Mouse (Mus musculus) kidney, adult 8-10 months (tissue): ENCODE measurements around the gene Rexo2.
"Not testable (repeated sequence)": the region's sequence is repeated elsewhere in the genome, so short reads cannot be mapped to it uniquely, and the experiment has no call there.

Experiments
- DNase-seq, 2 experiments: peaks; one replicate each; pipeline ENCODE4 v3.0.0; 2022

Gene Rexo2

GRCm38 (mm10) chr9:48480411-48481213 lies at the start of gene Rexo2:
Rexo2 (minus strand) TSS chr9:48480623.
- peak; percentile 93 to 95 for DNase-seq

- no peak for DNase-seq
Measured at GRCm38 (mm10) chr9:48526520-48526919, 46.1 kb upstream of the Rexo2 start.

- no peak for DNase-seq
Measured at GRCm38 (mm10) chr9:48525566-48525965, 45.1 kb upstream of the Rexo2 start.

GRCm38 (mm10) chr9:48520405-48520804 lies 40.0 kb upstream of the Rexo2 start:
- DNase-seq: not testable (repeated sequence)

- no peak for DNase-seq
Measured at GRCm38 (mm10) chr9:48517372-48518130, 37.1 kb upstream of the Rexo2 start.

GRCm38 (mm10) chr9:48516615-48517371 lies 36.4 kb upstream of the Rexo2 start:
- no peak for DNase-seq

GRCm38 (mm10) chr9:48515332-48515731 lies 34.9 kb upstream of the Rexo2 start:
- no peak for DNase-seq

GRCm38 (mm10) chr9:48510134-48510533 lies 29.7 kb upstream of the Rexo2 start:
- no peak for DNase-seq

GRCm38 (mm10) chr9:48504741-48505365 lies 24.4 kb upstream of the Rexo2 start:
- DNase-seq: no peak

GRCm38 (mm10) chr9:48503001-48503400 lies 22.6 kb upstream of the Rexo2 start:
- no peak for DNase-seq

GRCm38 (mm10) chr9:48501192-48501591 lies 20.8 kb upstream of the Rexo2 start:
- no peak for DNase-seq

GRCm38 (mm10) chr9:48495548-48495932 lies 15.1 kb upstream of the Rexo2 start:
- no peak for DNase-seq

GRCm38 (mm10) chr9:48494817-48495547 lies 14.6 kb upstream of the Rexo2 start, which contains the start of the genes Rbm7 and Gm5617:
Rbm7 (minus strand) TSS chr9:48495299.
Gm5617 (plus strand) TSS chr9:48495442.
- DNase-seq: peak; percentile 93 to 94

- DNase-seq: no peak
Measured at GRCm38 (mm10) chr9:48481214-48482134, 1.1 kb upstream of the Rexo2 start.

- no peak for DNase-seq
Measured at GRCm38 (mm10) chr9:48479838-48480410, 499 bp downstream of the Rexo2 start.

GRCm38 (mm10) chr9:48478808-48479207 lies 1.6 kb downstream of the Rexo2 start:
- DNase-seq: no peak

- no peak for DNase-seq
Measured at GRCm38 (mm10) chr9:48476236-48477165, 3.9 kb downstream of the Rexo2 start.

GRCm38 (mm10) chr9:48474367-48474766 lies 6.1 kb downstream of the Rexo2 start:
- no peak for DNase-seq

GRCm38 (mm10) chr9:48473131-48473530 lies 7.3 kb downstream of the Rexo2 start:
- no peak for DNase-seq
